Mouse (Mus musculus) lung, adult 2 months (tissue): Measurements from ENCODE around the gene Fignl2.

Experiments used
- CTCF ChIP-seq: fragments of 200-500 bp; IDR thresholded peaks from 2 replicates; pipeline ENCODE4 v1.5.1; 2011; ENCODE audit warnings: mild to moderate bottlenecking, low read length, control low read depth; ENCODE audit not compliant: insufficient read depth
- POLR2A ChIP-seq: fragments of 200-500 bp; IDR thresholded peaks from 2 replicates; pipeline ENCODE4 v1.6.1; 2011; ENCODE audit warnings: low read depth, mild to moderate bottlenecking, control low read depth, low read length, borderline replicate concordance; ENCODE audit errors: extremely low read depth

DNA sequence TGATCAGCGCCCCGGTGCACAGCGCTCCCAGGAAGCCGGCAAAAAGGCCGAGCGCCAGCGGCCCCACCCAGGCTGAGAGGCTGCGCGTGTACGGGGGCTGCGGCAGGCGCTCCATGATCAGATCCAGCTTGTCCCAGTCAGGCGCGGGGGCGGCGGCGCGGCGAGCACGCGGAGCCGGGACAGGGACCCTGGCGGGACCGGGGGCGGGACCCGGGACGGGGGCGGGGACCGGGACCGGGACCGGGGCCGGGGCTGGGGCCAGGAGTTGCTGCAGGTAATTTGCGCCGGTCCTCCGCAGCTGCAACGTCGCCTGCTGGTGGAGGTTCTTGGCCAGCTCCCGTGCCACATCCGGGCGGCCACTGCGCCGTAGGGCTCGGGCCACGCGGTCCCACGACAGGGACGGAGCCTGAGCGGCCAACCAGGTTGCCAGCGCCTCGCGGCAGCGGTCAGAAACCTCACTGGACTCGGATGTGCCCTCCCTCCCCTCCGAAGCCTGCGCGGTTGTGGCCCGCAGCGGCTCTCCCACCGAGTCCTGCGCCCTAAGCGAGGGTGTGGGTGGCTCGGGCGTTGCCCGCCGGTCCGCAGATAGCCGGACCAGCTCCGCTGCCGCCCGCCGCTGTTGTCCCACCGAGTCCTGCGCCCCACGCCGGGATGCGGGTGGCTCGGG is 31.7 kb downstream of the Fignl2 start:
- TF ChIP-seq POLR2A = no peak
- no peak for TF ChIP-seq CTCF
